Mouse (Mus musculus) limb, embryonic 10.5 days (tissue): ENCODE measurements at regions not wholly inside any gene's neighbourhood (a gene's known extent, or its start where the extent isn't known, plus 50 kb on each side); places are given as distances from the start of the nearest gene placed in this dataset.

Experiments
- DNase-seq: peaks from one replicate; pipeline ENCODE4 v3.0.0-alpha.2; 2017; ENCODE audit warnings: low spot score
- H3K27ac ChIP-seq: fragments of 300-500 bp; sonication (generic); 2 replicates; pipeline ENCODE4 v1.5.1; 2016; ENCODE audit warnings: mild to moderate bottlenecking
- H3K27me3 ChIP-seq: fragments of 300-500 bp; sonication (generic); 2 replicates; pipeline ENCODE4 v1.6.1; 2016; ENCODE audit warnings: low read depth, mild to moderate bottlenecking; ENCODE audit not compliant: poor library complexity, severe bottlenecking
- H3K36me3 ChIP-seq: fragments of 300-500 bp; sonication (generic); 2 replicates; pipeline ENCODE4 v1.6.1; 2016; ENCODE audit warnings: mild to moderate bottlenecking, moderate library complexity
- H3K4me1 ChIP-seq: fragments of 300-500 bp; sonication (generic); 2 replicates; pipeline ENCODE4 v1.6.1; 2016
- H3K4me3 ChIP-seq: fragments of 300-500 bp; sonication (generic); 2 replicates; pipeline ENCODE4 v1.5.1; 2016; ENCODE audit warnings: mild to moderate bottlenecking, moderate library complexity
- H3K9me3 ChIP-seq: fragments of 300-500 bp; sonication (generic); replicated peaks from 2 replicates; pipeline ENCODE4 v1.6.1; 2016; ENCODE audit warnings: mild to moderate bottlenecking
- WGBS: fragments of 180-500 bp; shearing (Covaris S2); methylation state at CpG from one replicate; pipeline ENCODE4 v1.1.7; 2016; 5-methylcytosine and 5-hydroxymethylcytosine counted together

DNA sequence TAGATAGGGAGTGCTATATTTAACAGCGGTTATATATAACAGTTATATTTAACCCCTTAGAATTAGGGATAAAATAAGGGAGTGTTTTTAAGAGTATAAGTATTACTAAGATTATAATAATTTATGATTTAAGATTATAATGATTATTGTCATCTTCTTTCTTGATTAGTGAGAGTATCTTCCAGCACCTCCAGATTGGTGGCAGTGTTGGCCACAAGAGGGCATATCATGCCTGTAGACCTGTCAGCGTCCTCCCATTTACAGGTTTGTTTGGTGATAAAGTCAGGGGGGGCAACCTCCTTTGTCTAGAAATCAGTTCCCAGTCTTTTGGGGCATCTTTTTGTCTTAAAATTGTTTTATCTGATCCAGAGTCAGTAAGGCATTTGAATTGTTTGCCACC is 57.1 kb upstream of the Cdkl5 start:
- Histone ChIP-seq H3K4me1 (no peaks in the 10 kb centered on the region), H3K36me3 (no peaks in the 10 kb centered on the region), H3K27ac (no peak overlapping the region), H3K27me3 (peaks cover 86% of the 10 kb centered on the region), H3K9me3 (no peaks in the 10 kb centered on the region), H3K4me3 (no peak overlapping the region)
- WGBS: 91% methylated on average over 2 of the region's 2 CpGs
- no peak for DNase-seq
